Mouse (Mus musculus) midbrain, postnatal 0 days (tissue): ENCODE measurements around the gene Pp2d1. TPM values are rescaled to one million over a fixed set of nuclear protein-coding genes. Genes with fewer than 3 reads are reported as not detected.

Experiments used
- ATAC-seq: fragments of 200-750 bp; cut with Nextera tagmentation; 2 replicates; pipeline ENCODE4 v1.8.0; 2017; ENCODE audit warnings: moderate number of reproducible peaks, mild to moderate bottlenecking, moderate TSS enrichment, moderate library complexity; ENCODE audit not compliant: low FRiP score
- DNase-seq: peaks from one replicate; pipeline ENCODE4 v3.0.0-alpha.2; 2015; ENCODE audit warnings: low spot score
- H3K27ac ChIP-seq: fragments of 300-500 bp; sonication (generic); 2 replicates; pipeline ENCODE4 v1.5.1; 2014; ENCODE audit warnings: low read depth, mild to moderate bottlenecking, low read length, mixed read lengths
- H3K27me3 ChIP-seq: fragments of 300-500 bp; sonication (generic); 2 replicates; pipeline ENCODE4 v1.6.1; 2014; ENCODE audit warnings: low read length, control low read depth, mixed read lengths; ENCODE audit not compliant: insufficient read depth
- H3K36me3 ChIP-seq: fragments of 300-500 bp; sonication (generic); 2 replicates; pipeline ENCODE4 v1.6.1; 2014; ENCODE audit warnings: low read length, control low read depth, mixed read lengths; ENCODE audit not compliant: insufficient read depth
- H3K4me1 ChIP-seq: fragments of 300-500 bp; sonication (generic); 2 replicates; pipeline ENCODE4 v1.6.1; 2014; ENCODE audit warnings: mild to moderate bottlenecking, control low read depth, antibody characterized with exemption, low read length, mixed read lengths; ENCODE audit not compliant: insufficient read depth
- H3K4me2 ChIP-seq: fragments of 300-500 bp; sonication (generic); 2 replicates; pipeline ENCODE4 v1.6.1; 2014; ENCODE audit warnings: low read depth, mild to moderate bottlenecking, low read length, mixed read lengths; ENCODE audit not compliant: poor library complexity, severe bottlenecking
- H3K4me3 ChIP-seq: fragments of 300-500 bp; sonication (generic); 2 replicates; pipeline ENCODE4 v1.5.1; 2014; ENCODE audit warnings: low read depth, mild to moderate bottlenecking, low read length, moderate library complexity
- H3K9ac ChIP-seq: fragments of 300-500 bp; sonication (generic); replicated peaks from 2 replicates; pipeline ENCODE4 v1.6.1; 2014; ENCODE audit warnings: mild to moderate bottlenecking, low read length, moderate library complexity, mixed read lengths; ENCODE audit not compliant: poor library complexity, severe bottlenecking
- H3K9me3 ChIP-seq: fragments of 300-500 bp; sonication (generic); 2 replicates; pipeline ENCODE4 v1.6.1; 2016; ENCODE audit warnings: low read length, control low read depth
- CTCF ChIP-seq: IDR thresholded peaks from 2 replicates; pipeline ENCODE4 v1.5.1; 2016; ENCODE audit warnings: antibody characterized with exemption, mild to moderate bottlenecking
- WGBS: fragments of 180-500 bp; shearing (Covaris S2); extraction: QIAGEN DNeasy Blood & Tissue Kit; methylation state at CpG from one replicate; pipeline ENCODE4 v1.1.7; 2014; 5-methylcytosine and 5-hydroxymethylcytosine counted together
- polyA plus RNA-seq: library from polyadenylated mRNA; unstranded; fragments of >200 nt; fragmentation: Nextera tagmentation; extraction: Ambion mirVana; gene quantifications from 2 replicates; pipeline ENCODE4 v1.2.1, GENCODE M21; 2015
- total RNA-seq: library from RNA; depleted of rRNA; stranded (reverse); fragments of >200 nt; gene quantifications from 2 replicates; pipeline ENCODE4 v1.2.3, GENCODE M21; 2014

Pp2d1 gene
- total and polyA plus RNA-seq, 2 experiments from 2014 or later: 0.42 TPM; not detected in 1

GRCm38 (mm10) chr17:53561458-53562029 lies 22.3 kb upstream of the Pp2d1 start:
- Histone ChIP-seq H3K4me1 (peaks cover 5% of the 10 kb centered on the region; the same call in 1 of the 2 replicates), H3K9me3 (no peaks in the 10 kb centered on the region), H3K27ac (no peak overlapping the region), H3K27me3 (no peaks in the 10 kb centered on the region), H3K4me3 (no peak overlapping the region), H3K4me2 (no peak overlapping the region), H3K9ac (no peak overlapping the region), H3K36me3 (no peaks in the 10 kb centered on the region)
- ATAC-seq (no peak), DNase-seq (no peak)
- WGBS: 83% methylated on average over 4 of the region's 4 CpGs
- TF ChIP-seq CTCF: no peak

- Histone ChIP-seq H3K4me2 (no peak overlapping the region), H3K27ac (no peak overlapping the region), H3K4me1 (no peaks in the 10 kb centered on the region), H3K36me3 (no peaks in the 10 kb centered on the region), H3K9me3 (no peaks in the 10 kb centered on the region), H3K9ac (no peak overlapping the region), H3K27me3 (no peaks in the 10 kb centered on the region), H3K4me3 (no peak overlapping the region)
- ATAC-seq: no peak
- TF ChIP-seq CTCF: no peak
- no peak for DNase-seq
- WGBS: 92% methylated on average over 5 of the region's 5 CpGs
Measured at GRCm38 (mm10) chr17:53559646-53560045, 20.4 kb upstream of the Pp2d1 start.

GRCm38 (mm10) chr17:53557443-53557842 lies 18.2 kb upstream of the Pp2d1 start:
- ATAC-seq (no peak), DNase-seq (no peak)
- Histone ChIP-seq H3K27me3 (no peaks in the 10 kb centered on the region), H3K4me3 (no peak overlapping the region), H3K9me3 (no peaks in the 10 kb centered on the region), H3K36me3 (no peaks in the 10 kb centered on the region), H3K9ac (no peak overlapping the region), H3K4me1 (no peaks in the 10 kb centered on the region), H3K27ac (no peak overlapping the region), H3K4me2 (no peak overlapping the region)
- 50% methylated on average over 3 of the region's 3 CpGs for WGBS
- no peak for TF ChIP-seq CTCF

GRCm38 (mm10) chr17:53554813-53555212 lies 15.6 kb upstream of the Pp2d1 start:
- Histone ChIP-seq H3K4me2 (no peak overlapping the region), H3K27me3 (no peaks in the 10 kb centered on the region), H3K4me3 (no peak overlapping the region), H3K27ac (no peak overlapping the region), H3K36me3 (no peaks in the 10 kb centered on the region), H3K4me1 (no peaks in the 10 kb centered on the region), H3K9me3 (no peaks in the 10 kb centered on the region), H3K9ac (no peak overlapping the region)
- TF ChIP-seq CTCF: no peak
- no peak for ATAC-seq
- 92% methylated on average over 3 of the region's 3 CpGs for WGBS
- DNase-seq: no peak

- Histone ChIP-seq H3K4me1 (no peaks in the 10 kb centered on the region), H3K4me3 (no peak overlapping the region), H3K4me2 (no peak overlapping the region), H3K36me3 (no peaks in the 10 kb centered on the region), H3K27me3 (no peaks in the 10 kb centered on the region), H3K9ac (no peak overlapping the region), H3K27ac (no peak overlapping the region), H3K9me3 (no peaks in the 10 kb centered on the region)
- TF ChIP-seq CTCF: peak; percentile 43
- ATAC-seq: no peak
- WGBS: 72% methylated on average over 4 of the region's 4 CpGs
- DNase-seq: no peak
Measured at GRCm38 (mm10) chr17:53554088-53554487, 14.8 kb upstream of the Pp2d1 start.

- WGBS: 35% methylated on average over 8 of the region's 8 CpGs
- no peak for TF ChIP-seq CTCF
- no peak overlapping the region for H3K4me3 ChIP-seq
- no peak overlapping the region for H3K4me2 ChIP-seq
- no peak overlapping the region for H3K9ac ChIP-seq
- H3K36me3 ChIP-seq: no peaks in the 10 kb centered on the region
- H3K4me1 ChIP-seq: no peaks in the 10 kb centered on the region
- no peaks in the 10 kb centered on the region for H3K9me3 ChIP-seq
- no peak overlapping the region for H3K27ac ChIP-seq
- ATAC-seq: no peak
- no peaks in the 10 kb centered on the region for H3K27me3 ChIP-seq
- no peak for DNase-seq
Measured at GRCm38 (mm10) chr17:53551306-53552299, 12.4 kb upstream of the Pp2d1 start.
